Mouse (Mus musculus): ENCODE results near the gene Fam181b.

DNA sequence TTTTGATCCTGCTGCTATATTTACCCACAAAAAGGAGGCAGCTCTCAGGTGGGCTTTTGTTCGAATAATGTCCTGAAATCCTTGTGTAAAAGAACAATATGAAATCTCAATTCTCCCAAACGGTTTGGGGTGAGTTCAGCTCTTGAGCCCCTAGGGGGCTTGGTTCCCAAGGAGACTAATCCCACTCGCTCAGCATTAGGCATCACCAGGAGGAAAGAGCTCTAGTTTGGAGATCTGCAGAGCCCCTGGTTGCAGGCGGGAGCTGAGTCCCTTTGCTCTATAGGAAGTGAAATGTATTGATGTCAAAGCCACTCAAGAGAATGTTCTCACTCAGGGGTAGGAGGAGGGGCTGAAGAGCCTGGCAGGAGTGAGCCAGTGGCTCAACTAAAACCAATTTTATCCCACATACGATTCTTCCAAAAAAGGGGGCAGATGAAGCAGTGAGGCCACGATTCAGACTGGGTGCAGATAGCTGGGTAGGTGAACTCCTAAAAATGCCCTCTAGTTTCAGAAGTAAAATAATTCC is 3.2 kb upstream of the Fam181b start:
- no peak for TF ChIP-seq CTCF (IDR thresholded peaks at IDR 0.05; ENCODE audit: borderline replicate concordance, insufficient read depth, low read length)
- TF ChIP-seq POLR2A (IDR thresholded peaks at IDR 0.05; ENCODE audit: low read depth, low read length), result no peak

Data from embryonic fibroblast, embryonic 13.5 days (primary cell).